Mouse (Mus musculus): ENCODE data around the gene Dtx3l. TPM values are rescaled to one million over a fixed set of nuclear protein-coding genes. Genes with fewer than 3 reads are reported as not detected.

Gene Dtx3l
- polyA plus RNA-seq, 1 experiment from 2014 or later: 2.2 TPM

DNA sequence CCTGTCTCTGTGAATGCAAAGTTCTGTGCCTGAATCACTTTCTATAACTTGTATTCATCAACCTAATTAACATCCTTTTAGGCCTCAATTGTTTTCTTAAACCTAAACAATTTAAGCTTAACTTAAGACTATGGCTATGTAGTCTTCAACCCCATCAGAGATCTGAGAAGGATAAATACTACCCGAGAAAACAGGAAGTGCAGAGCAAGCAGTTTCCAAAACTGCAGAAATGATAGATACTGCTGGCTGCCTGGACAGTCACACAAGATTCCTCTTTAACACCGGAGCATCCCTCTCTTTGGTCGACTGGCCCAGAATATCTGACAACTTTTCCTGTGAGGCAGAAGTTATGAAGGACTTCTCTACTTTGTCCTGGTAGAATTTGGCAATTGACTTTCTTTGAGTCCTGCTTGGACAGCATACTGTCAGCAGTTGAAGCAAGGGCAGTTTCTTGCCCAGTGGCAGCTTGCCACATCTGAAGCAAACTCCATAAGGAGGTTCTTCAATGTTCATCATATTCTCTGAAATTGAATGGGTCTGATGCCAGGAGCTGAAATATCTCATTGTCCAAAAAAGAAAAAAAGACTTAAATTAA, 16.6 kb downstream of the Dtx3l start:
- 86% methylated on average over 3 of the region's 3 CpGs for WGBS
- Histone ChIP-seq H3K9me3 (no peaks in the 10 kb centered on the region), H3K4me3 (no peak overlapping the region), H3K9ac (no peak overlapping the region), H3K27ac (no peak overlapping the region), H3K4me1 (no peaks in the 10 kb centered on the region), H3K27me3 (replicated peaks) (no peaks in the 10 kb centered on the region), H3K36me3 (no peaks in the 10 kb centered on the region), H3K4me2 (replicated peaks) (no peak overlapping the region)
- ATAC-seq (ENCODE audit: low FRiP score, low read depth): no peak

DNA sequence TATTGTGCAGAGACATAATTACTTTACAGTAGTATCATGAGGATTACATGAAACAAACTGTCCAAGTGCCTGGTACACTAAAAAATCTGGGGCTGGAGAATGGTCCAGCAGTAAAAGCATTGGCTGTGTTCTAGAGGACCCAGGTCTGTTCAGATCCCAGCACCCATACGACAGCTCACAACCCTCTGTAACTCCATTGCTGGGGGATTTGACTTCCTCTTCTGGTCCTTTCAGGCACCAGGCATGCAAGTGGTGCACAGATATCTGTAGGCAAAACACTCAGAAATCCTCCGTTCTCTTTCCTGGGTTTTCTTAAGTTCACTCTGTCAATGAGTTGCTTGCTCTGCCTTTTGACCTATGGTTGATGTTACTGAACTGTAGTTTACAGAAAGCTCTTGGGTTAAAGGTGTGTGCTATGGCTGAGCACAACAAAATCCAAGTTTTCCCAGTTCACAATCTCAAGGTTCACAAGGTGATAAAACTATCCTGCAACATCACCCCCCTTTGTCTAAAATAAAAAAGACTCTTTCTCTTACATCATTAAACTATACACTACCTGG, 17.2 kb downstream of the Dtx3l start:
- no peak for ATAC-seq (ENCODE audit: low FRiP score, low read depth)
- WGBS: 90% methylated on average over 2 of the region's 2 CpGs

DNA sequence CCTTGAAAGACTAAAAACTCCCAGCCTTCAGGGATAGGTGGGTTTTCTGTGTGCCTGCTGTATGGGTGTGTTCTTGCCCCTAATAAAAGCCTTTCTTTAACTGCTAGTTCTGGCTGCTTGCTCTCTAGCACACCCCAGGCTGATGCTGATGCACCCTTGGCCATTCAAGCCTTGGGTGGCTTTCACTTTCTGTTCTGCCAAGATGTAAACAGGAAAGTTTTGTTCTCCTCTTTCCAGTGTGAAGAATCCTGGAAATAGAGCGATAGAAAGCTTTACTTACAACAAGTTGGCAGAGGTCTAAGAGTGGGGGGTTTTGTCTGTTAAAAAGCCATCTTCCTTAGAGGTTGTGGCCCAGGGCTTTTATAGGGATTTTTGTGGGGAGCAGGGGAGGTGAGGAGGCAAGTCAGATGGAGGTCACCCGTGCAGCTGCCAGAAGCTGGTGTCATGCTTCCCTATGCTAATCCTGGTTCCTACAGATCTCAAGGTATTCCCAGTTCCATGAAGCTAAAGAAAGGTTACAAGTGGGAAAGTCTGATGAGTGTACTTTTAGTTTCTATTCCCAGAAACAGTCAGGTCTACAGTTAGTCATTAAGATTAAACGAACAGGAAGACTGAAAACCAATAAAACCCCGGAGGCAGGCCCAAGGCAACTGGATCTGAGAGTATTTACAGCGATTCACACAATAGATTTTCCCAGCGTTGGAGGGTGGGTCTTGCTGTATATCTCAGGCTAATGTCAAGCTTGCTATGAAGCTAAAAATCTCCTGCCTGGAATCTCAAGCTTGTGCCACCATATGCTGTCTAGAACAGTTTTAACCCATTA, 20.0 kb downstream of the Dtx3l start:
- Histone ChIP-seq H3K36me3 (no peaks in the 10 kb centered on the region), H3K4me1 (no peaks in the 10 kb centered on the region), H3K9me3 (no peaks in the 10 kb centered on the region), H3K9ac (no peak overlapping the region), H3K27me3 (replicated peaks) (no peaks in the 10 kb centered on the region), H3K4me3 (no peak overlapping the region), H3K27ac (no peak overlapping the region), H3K4me2 (replicated peaks) (no peak overlapping the region)
- no peak for ATAC-seq (ENCODE audit: low FRiP score, low read depth)
- 76% methylated on average over 6 of the region's 6 CpGs for WGBS

More for the DNA sequence above, 17.2 kb downstream of the Dtx3l start:
- Histone ChIP-seq H3K4me1 (no peaks in the 10 kb centered on the region), H3K27me3 (replicated peaks) (no peaks in the 10 kb centered on the region), H3K36me3 (no peaks in the 10 kb centered on the region), H3K27ac (no peak overlapping the region), H3K9ac (no peak overlapping the region), H3K4me3 (no peak overlapping the region), H3K9me3 (no peaks in the 10 kb centered on the region), H3K4me2 (replicated peaks) (no peak overlapping the region)

DNA sequence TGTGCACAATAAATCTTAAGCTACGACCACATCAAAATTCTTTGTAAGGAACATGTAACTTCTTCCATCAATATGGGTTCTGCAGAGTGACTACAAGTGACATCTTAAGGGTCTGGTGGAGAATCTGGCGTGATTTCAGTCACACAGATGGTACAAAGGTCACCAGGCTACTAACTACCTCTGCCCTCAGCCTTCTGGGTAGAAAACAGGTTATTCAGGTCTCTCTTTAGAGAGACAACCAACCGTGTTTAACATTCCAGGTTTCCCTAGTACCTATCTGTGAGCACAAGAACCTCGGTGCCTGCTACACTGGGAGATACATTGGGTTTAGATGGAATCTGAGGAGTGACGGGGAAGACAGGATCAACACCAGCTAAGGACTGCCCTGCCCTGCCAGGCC, 24.6 kb downstream of the Dtx3l start:
- Histone ChIP-seq H3K27ac (no peak overlapping the region), H3K4me2 (replicated peaks) (no peak overlapping the region), H3K4me3 (no peak overlapping the region), H3K9ac (no peak overlapping the region), H3K9me3 (0 out of 2 replicates have a peak, but pooled peaks cover 4% of the 10 kb centered on the region), H3K4me1 (no peaks in the 10 kb centered on the region), H3K36me3 (no peaks in the 10 kb centered on the region), H3K27me3 (replicated peaks) (no peaks in the 10 kb centered on the region)
- no peak for ATAC-seq (ENCODE audit: low FRiP score, low read depth)
- 71% methylated on average over 5 of the region's 5 CpGs for WGBS

- H3K9ac ChIP-seq: no peak overlapping the region
- H3K4me1 ChIP-seq: no peaks in the 10 kb centered on the region
- no peaks in the 10 kb centered on the region for H3K27me3 ChIP-seq (replicated peaks)
- ATAC-seq (ENCODE audit: low FRiP score, low read depth): no peak
- H3K27ac ChIP-seq: no peak overlapping the region
- 68% methylated on average over 1 of the region's 1 CpGs for WGBS
- no peaks in the 10 kb centered on the region for H3K36me3 ChIP-seq
- 0 out of 2 replicates have a peak, but pooled peaks cover 4% of the 10 kb centered on the region for H3K9me3 ChIP-seq
- no peak overlapping the region for H3K4me3 ChIP-seq
- no peak overlapping the region for H3K4me2 ChIP-seq (replicated peaks)
These were observed 25.4 kb downstream of the Dtx3l start for GRCm38 (mm10) chr16:35913526-35913925.

DNA sequence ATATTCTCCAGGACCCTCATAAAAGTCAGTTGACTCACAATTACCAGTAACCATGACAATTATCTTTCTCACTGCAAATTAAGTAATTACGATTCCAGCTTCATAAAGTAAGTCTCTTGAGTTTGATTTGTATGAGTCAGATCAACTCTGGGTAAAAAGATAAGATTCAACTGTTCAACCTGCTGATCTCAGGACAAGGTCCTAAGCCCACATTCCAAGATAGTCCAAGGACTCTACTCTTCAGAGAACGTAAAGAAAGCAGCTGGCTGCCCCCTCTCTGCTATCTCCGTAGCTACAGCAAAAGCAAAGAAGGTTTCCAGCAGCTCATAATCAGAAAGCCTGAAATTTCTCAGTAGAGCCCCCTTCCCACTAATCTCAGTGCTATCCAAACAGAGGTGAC, 27.5 kb downstream of the Dtx3l start:
- H3K27ac ChIP-seq: no peak overlapping the region
- no peak overlapping the region for H3K4me3 ChIP-seq
- H3K27me3 ChIP-seq (replicated peaks): no peaks in the 10 kb centered on the region
- WGBS: 88% methylated on average over 3 of the region's 3 CpGs
- H3K4me1 ChIP-seq: no peaks in the 10 kb centered on the region
- H3K9ac ChIP-seq: no peak overlapping the region
- no peak for ATAC-seq (ENCODE audit: low FRiP score, low read depth)
- no peaks in the 10 kb centered on the region for H3K36me3 ChIP-seq
- 0 out of 2 replicates have a peak, but pooled peaks cover 4% of the 10 kb centered on the region for H3K9me3 ChIP-seq
- no peak overlapping the region for H3K4me2 ChIP-seq (replicated peaks)

DNA sequence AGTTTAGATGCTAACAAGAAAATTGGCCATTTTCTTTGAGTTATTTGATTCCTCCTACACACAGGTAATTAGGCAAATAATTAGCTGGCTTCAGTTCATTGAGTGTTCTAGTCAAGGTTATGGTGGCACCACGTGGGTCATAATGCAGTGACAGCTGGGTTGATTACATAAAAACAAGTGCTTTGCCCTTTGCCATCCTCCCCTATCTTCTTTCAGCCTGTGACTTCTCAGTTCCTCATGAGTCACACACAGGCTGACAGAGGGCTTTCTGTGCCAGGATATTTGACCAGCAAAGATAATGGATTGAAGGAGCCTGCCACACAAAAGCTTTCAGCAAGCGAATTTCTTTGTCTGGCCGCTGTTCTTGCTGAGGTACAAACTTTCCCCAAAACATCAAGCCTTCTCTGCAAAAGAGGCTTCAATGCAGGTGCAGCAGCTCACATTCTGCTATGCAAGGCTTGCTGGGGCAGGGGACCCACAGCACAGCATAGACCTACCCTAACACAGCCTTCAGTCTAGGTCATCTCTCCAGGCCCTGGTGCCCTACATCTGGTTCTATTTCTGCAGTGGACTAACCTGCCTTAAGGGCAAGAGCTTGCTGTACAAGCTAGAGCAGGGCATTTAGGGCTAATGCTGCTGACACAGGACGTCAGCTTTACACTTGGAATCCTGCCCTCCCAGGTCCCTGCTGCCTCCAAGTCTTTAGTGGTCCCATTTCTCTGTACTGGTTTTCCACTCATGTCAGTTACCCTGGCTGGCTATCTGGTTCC, 31.3 kb downstream of the Dtx3l start:
- Histone ChIP-seq H3K4me3 (no peak overlapping the region), H3K27ac (no peak overlapping the region), H3K27me3 (replicated peaks) (no peaks in the 10 kb centered on the region), H3K4me2 (replicated peaks) (no peak overlapping the region), H3K9me3 (no peaks in the 10 kb centered on the region), H3K9ac (no peak overlapping the region), H3K4me1 (no peaks in the 10 kb centered on the region), H3K36me3 (no peaks in the 10 kb centered on the region)
- WGBS: 64% methylated on average over 4 of the region's 4 CpGs
- ATAC-seq (ENCODE audit: low FRiP score, low read depth): no peak

DNA sequence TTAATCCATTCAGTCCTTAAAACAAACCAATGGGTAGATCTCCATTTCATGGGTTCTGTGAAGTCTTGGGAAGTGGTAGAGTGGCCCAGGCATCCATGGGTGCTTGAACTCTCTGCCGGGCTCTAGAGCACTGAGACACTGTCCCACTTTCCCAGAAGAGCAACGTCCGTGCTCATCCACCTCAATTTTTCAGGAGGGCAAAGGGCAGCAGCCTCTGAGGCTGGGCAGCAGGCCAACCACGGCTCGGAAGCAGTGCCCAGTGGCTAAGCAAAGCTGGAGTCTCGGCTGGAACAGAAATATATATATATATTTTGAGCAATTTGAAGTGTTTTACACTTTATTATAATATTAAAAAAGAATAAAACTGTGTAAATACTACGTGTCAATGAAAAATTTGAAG, 32.1 kb downstream of the Dtx3l start:
- WGBS: 88% methylated on average over 7 of the region's 7 CpGs
- Histone ChIP-seq H3K4me1 (no peaks in the 10 kb centered on the region), H3K9me3 (no peaks in the 10 kb centered on the region), H3K4me2 (replicated peaks) (no peak overlapping the region), H3K27me3 (replicated peaks) (no peaks in the 10 kb centered on the region), H3K27ac (no peak overlapping the region), H3K9ac (no peak overlapping the region), H3K36me3 (no peaks in the 10 kb centered on the region), H3K4me3 (no peak overlapping the region)
- no peak for ATAC-seq (ENCODE audit: low FRiP score, low read depth)

- H3K36me3 ChIP-seq: no peaks in the 10 kb centered on the region
- ATAC-seq (ENCODE audit: low FRiP score, low read depth): no peak
- WGBS: 82% methylated on average over 6 of the region's 6 CpGs
- H3K27ac ChIP-seq: no peak overlapping the region
- no peaks in the 10 kb centered on the region for H3K9me3 ChIP-seq
- no peaks in the 10 kb centered on the region for H3K4me1 ChIP-seq
- H3K4me2 ChIP-seq (replicated peaks): no peak overlapping the region
- no peak overlapping the region for H3K9ac ChIP-seq
- H3K27me3 ChIP-seq (replicated peaks): no peaks in the 10 kb centered on the region
- H3K4me3 ChIP-seq: no peak overlapping the region
These were observed 33.0 kb downstream of the Dtx3l start for GRCm38 (mm10) chr16:35905819-35906485.

- H3K27ac ChIP-seq: no peak overlapping the region
- no peak overlapping the region for H3K9ac ChIP-seq
- H3K4me2 ChIP-seq (replicated peaks): no peak overlapping the region
- 83% methylated on average over 3 of the region's 3 CpGs for WGBS
- no peak for ATAC-seq (ENCODE audit: low FRiP score, low read depth)
- H3K27me3 ChIP-seq (replicated peaks): no peaks in the 10 kb centered on the region
- H3K36me3 ChIP-seq: no peaks in the 10 kb centered on the region
- H3K4me1 ChIP-seq: no peaks in the 10 kb centered on the region
- no peaks in the 10 kb centered on the region for H3K9me3 ChIP-seq
- no peak overlapping the region for H3K4me3 ChIP-seq
These were observed 33.6 kb downstream of the Dtx3l start for GRCm38 (mm10) chr16:35905355-35905754.

- no peak overlapping the region for H3K4me2 ChIP-seq (replicated peaks)
- H3K9me3 ChIP-seq: no peaks in the 10 kb centered on the region
- H3K27ac ChIP-seq: no peak overlapping the region
- H3K4me1 ChIP-seq: no peaks in the 10 kb centered on the region
- no peaks in the 10 kb centered on the region for H3K36me3 ChIP-seq
- H3K27me3 ChIP-seq (replicated peaks): no peaks in the 10 kb centered on the region
- H3K9ac ChIP-seq: no peak overlapping the region
- no peak overlapping the region for H3K4me3 ChIP-seq
- ATAC-seq (ENCODE audit: low FRiP score, low read depth): no peak
- WGBS: 59% methylated on average over 4 of the region's 4 CpGs
These were observed 34.7 kb downstream of the Dtx3l start for GRCm38 (mm10) chr16:35904121-35904736.
